Mouse (Mus musculus) adrenal gland, postnatal 0 days (tissue): ENCODE data around the gene Gm28827. TPM values are rescaled to one million over a fixed set of nuclear protein-coding genes. Genes with fewer than 3 reads are reported as not detected.

Experiments
- polyA plus RNA-seq: library from polyadenylated mRNA; unstranded; fragments of >200 nt; fragmentation: Nextera tagmentation; extraction: Ambion mirVana; gene quantifications from 2 replicates; pipeline ENCODE4 v1.2.1, GENCODE M21; 2015

Gm28827 gene
- not detected in 2 replicates for polyA plus RNA-seq

DNA sequence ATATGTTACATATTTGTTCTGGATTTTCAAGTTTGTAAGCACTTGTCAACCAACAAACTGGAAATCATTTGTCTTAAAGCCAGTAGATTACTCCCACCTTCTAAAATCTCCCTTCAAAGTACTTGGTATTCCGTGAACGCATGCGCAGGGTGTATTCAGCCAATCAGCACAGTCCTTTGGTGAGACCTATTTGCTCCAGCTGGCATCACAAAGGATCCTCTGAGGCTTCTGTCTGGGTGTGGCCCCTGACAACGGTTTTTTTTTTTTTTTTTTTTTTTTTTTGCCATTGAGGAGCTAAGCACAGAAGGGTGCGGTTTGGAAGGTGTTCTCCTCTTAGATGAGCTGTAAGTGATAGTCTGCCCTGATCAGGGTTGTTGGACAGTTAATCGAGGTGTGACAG lies at the start of gene Gm28827:
Gene Gm28827, plus strand, starts transcription at position 301 of the 400 bp plus-strand sequence.

